Mouse (Mus musculus) embryonic fibroblast, embryonic 13.5 days (primary cell): Measurements from ENCODE around the gene Lclat1. TPM values are rescaled to one million over a fixed set of nuclear protein-coding genes. Genes with fewer than 3 reads are reported as not detected.

Experiments used
- H3K27ac ChIP-seq: 2 replicates; pipeline ENCODE4 v1.5.1; 2012; ENCODE audit warnings: low read length, control low read depth, inconsistent platforms; ENCODE audit not compliant: insufficient read depth
- H3K4me1 ChIP-seq: 2 replicates; pipeline ENCODE4 v1.6.1; 2011; ENCODE audit warnings: low read length; ENCODE audit not compliant: control insufficient read depth, insufficient read depth
- H3K4me3 ChIP-seq: 2 replicates; pipeline ENCODE4 v1.5.1; 2011; ENCODE audit warnings: mild to moderate bottlenecking, control low read depth, low read length; ENCODE audit not compliant: insufficient read depth
- CTCF ChIP-seq: IDR thresholded peaks from 2 replicates; pipeline ENCODE4 v1.5.1; 2011; ENCODE audit warnings: mild to moderate bottlenecking, control low read depth, low read length, moderate library complexity, borderline replicate concordance; ENCODE audit not compliant: insufficient read depth
- POLR2A ChIP-seq: IDR thresholded peaks from 2 replicates; pipeline ENCODE4 v1.6.1; 2011; ENCODE audit warnings: low read depth, mild to moderate bottlenecking, control low read depth, low read length, moderate library complexity
- polyA plus RNA-seq: library from polyadenylated mRNA; stranded (reverse); fragments of >200 nt; gene quantifications from 2 replicates; pipeline ENCODE4 v1.2.4, GENCODE M21; 2011; ENCODE audit warnings: low read depth; ENCODE audit not compliant: missing spikeins, insufficient read length

Gene Lclat1
- polyA plus RNA-seq, 1 experiment, result 73.4 TPM

GRCm38 (mm10) chr17:73186929-73187328 lies 79.1 kb downstream of the Lclat1 start:
- peaks cover 7% of the 10 kb centered on the region for H3K4me1 ChIP-seq
- no peak overlapping the region for H3K4me3 ChIP-seq
- H3K27ac ChIP-seq, result no peak overlapping the region
- TF ChIP-seq CTCF (no peak), POLR2A (no peak)

GRCm38 (mm10) chr17:73194146-73194545 lies 86.4 kb downstream of the Lclat1 start:
- H3K4me3 ChIP-seq, result no peak overlapping the region
- H3K27ac ChIP-seq, result peak overlapping the region; percentile 91
- TF ChIP-seq POLR2A, result no peak; the same call in 1 of the 2 replicates
- TF ChIP-seq CTCF, result no peak
- peaks cover 20% of the 10 kb centered on the region for H3K4me1 ChIP-seq

- Histone ChIP-seq H3K4me3 (no peak overlapping the region), H3K27ac (peak overlapping the region; percentile 99), H3K4me1 (peaks cover 17% of the 10 kb centered on the region)
- TF ChIP-seq POLR2A (no peak; the same call in none of the 2 replicates), CTCF (no peak)
Observed at GRCm38 (mm10) chr17:73194575-73194974, 86.8 kb downstream of the Lclat1 start.

DNA sequence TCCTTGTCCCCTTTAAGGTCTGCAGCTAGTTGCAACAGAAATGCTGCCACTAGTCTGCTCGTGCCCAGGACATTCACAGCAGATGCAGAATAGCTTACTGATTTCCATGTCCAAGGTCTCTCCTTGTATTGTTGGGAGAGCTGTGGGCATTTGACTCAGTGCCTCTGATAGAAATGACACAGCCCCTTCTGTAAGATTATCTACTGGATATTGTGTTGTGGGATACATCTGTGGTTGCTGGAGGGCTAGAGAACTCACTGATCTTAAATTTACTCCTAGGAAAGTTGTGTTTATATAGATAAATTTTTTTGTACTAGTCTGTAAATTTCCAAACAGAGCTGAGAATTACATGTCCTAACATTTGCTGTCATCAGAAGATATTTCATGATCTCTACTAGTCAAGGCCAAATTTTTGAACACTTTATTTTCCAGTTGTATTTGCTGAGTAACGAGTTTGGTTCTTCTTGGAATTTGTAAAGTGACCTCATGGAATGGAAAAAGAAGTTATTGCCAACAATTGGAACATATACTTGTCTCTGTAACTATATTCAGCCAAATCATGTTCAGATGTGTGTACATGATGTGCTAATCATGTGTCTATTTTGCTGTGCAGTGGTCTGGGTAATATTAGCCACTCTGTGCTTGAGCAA lies 87.4 kb downstream of the Lclat1 start:
- Histone ChIP-seq H3K4me3 (no peak overlapping the region), H3K27ac (peak overlapping the region; percentile 99), H3K4me1 (peaks cover 17% of the 10 kb centered on the region)
- TF ChIP-seq POLR2A (no peak; the same call in 1 of the 2 replicates), CTCF (no peak)

- peak overlapping the region; percentile 42 for H3K27ac ChIP-seq
- H3K4me1 ChIP-seq, result peaks cover 13% of the 10 kb centered on the region; the same call in 1 of the 2 replicates
- TF ChIP-seq CTCF (peak; percentile 22; the same call in 1 of the 2 replicates), POLR2A (no peak)
- H3K4me3 ChIP-seq, result no peak overlapping the region
Observed at GRCm38 (mm10) chr17:73196139-73196538, 88.4 kb downstream of the Lclat1 start.

- no peak overlapping the region for H3K4me3 ChIP-seq
- H3K27ac ChIP-seq, result no peak overlapping the region
- peaks cover 13% of the 10 kb centered on the region; the same call in 1 of the 2 replicates for H3K4me1 ChIP-seq
- no peak for TF ChIP-seq POLR2A
- no peak for TF ChIP-seq CTCF
Observed at GRCm38 (mm10) chr17:73197724-73198123, 89.9 kb downstream of the Lclat1 start.

- Histone ChIP-seq H3K4me1 (peaks cover 3% of the 10 kb centered on the region; the same call in 1 of the 2 replicates), H3K4me3 (no peak overlapping the region), H3K27ac (no peak overlapping the region)
- TF ChIP-seq CTCF (no peak), POLR2A (no peak)
Observed at GRCm38 (mm10) chr17:73199387-73199786, 91.6 kb downstream of the Lclat1 start.

DNA sequence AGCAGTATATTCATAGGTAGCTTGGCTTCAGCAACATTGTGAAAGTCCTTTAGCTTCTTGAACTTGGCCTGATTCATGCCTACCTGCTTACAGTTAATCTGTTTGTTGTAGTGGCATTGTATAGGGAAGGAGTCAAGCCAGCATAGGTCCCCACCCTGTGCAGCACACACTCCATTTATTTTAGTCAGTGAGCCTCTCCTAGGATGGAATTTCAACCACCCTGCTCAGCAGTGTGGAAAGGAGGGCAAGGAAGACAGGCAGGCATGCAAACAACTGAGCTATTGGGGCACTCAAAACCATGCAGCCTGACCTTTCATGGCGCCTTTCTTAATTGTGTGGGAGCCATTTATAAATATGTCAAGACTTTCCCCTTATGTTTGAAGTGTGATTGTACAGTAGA lies 92.6 kb downstream of the Lclat1 start:
- Histone ChIP-seq H3K4me3 (no peak overlapping the region), H3K4me1 (no peaks in the 10 kb centered on the region), H3K27ac (no peak overlapping the region)
- no peak for TF ChIP-seq CTCF
- no peak for TF ChIP-seq POLR2A

DNA sequence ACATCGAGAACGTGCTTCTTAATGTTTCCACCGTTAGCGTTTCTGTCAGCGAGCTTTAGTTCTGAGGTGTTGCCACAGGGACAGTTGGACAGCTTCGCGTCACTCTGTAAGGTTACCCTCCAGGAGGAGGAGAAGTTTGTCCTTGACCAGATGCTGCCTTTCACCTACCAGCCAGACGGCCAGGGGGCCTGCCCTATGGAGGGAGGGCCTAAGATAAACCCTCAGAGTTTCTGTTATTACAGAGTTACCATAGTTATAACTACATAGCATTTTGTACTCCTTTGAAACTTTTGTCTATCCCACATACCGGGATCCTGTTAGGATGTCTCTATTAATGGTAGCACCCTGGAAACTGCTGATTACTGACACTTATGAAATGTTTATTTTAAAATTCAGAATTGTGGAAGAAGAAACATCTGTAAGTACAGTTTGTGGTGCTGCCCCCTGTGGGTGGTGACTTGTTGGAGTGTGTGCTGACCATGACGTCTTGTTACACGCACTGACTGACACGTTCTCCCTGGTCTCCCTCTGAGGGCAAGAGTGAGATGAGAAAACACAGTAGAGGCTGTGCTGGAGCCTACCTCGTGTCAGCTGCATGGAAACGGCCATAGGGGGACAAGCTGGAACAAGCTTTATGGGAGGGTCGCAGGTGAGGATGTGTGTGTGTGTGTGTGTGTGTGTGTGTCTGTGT lies 96.0 kb downstream of the Lclat1 start:
- no peaks in the 10 kb centered on the region for H3K4me1 ChIP-seq
- no peak overlapping the region for H3K4me3 ChIP-seq
- H3K27ac ChIP-seq, result no peak overlapping the region
- TF ChIP-seq CTCF (no peak), POLR2A (no peak)

DNA sequence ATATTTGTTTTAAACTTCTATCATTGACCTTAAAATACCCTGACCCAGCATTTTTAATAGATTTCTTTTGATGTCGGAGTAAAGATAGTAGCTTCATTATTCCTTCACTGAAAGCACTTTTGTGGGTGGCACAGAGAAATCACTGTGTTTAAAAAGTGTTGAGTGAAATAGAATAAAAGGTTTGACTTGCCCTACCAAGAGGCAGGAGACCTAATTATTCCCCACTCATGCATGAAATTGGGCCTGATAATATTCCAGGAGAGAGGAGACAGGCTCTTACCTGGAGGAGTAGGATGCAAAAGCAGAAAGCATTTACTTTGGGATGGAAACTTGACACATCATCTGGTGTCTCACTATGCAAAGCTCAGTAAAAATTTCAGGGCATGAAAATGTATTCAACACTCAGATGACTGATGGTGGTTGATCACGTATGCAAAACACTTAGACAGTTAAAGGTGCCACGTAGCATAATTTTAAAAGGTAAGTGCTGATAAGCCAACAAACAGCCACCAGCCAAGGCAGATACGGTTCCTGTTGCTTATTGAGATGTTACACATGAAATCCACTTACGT lies 103.3 kb downstream of the Lclat1 start:
- no peak for TF ChIP-seq CTCF
- no peak for TF ChIP-seq POLR2A
- Histone ChIP-seq H3K4me1 (no peaks in the 10 kb centered on the region), H3K4me3 (no peak overlapping the region)

GRCm38 (mm10) chr17:73212754-73213153 lies 105.0 kb downstream of the Lclat1 start:
- H3K4me3 ChIP-seq, result no peak overlapping the region

More for the DNA sequence above, 103.3 kb downstream of the Lclat1 start:
- H3K27ac ChIP-seq, result no peak overlapping the region

More at GRCm38 (mm10) chr17:73212754-73213153, 105.0 kb downstream of the Lclat1 start:
- Histone ChIP-seq H3K4me1 (no peaks in the 10 kb centered on the region), H3K27ac (no peak overlapping the region)
- TF ChIP-seq CTCF (no peak), POLR2A (no peak)
